Mouse (Mus musculus) intestine, postnatal 0 days (tissue): ENCODE measurements at regions not wholly inside any gene's neighbourhood (a gene's known extent, or its start where the extent isn't known, plus 50 kb on each side); places are given as distances from the start of the nearest gene placed in this dataset.

Source experiments
- ATAC-seq: fragments of 200-750 bp; cut with Nextera tagmentation; 2 replicates; pipeline ENCODE4 v1.8.0; 2017; ENCODE audit warnings: mild to moderate bottlenecking, moderate TSS enrichment, moderate library complexity
- H3K27ac ChIP-seq: fragments of 300-500 bp; sonication (generic); 2 replicates; pipeline ENCODE4 v1.5.1; 2014; ENCODE audit warnings: mild to moderate bottlenecking, low read depth, low read length, moderate library complexity
- H3K27me3 ChIP-seq: fragments of 300-500 bp; sonication (generic); replicated peaks from 2 replicates; pipeline ENCODE4 v1.6.1; 2014; ENCODE audit warnings: low read length, mixed read lengths; ENCODE audit not compliant: control insufficient read depth, insufficient read depth
- H3K36me3 ChIP-seq: fragments of 300-500 bp; sonication (generic); 2 replicates; pipeline ENCODE4 v1.6.1; 2014; ENCODE audit warnings: mild to moderate bottlenecking, moderate library complexity; ENCODE audit not compliant: control insufficient read depth, insufficient read depth
- H3K4me1 ChIP-seq: fragments of 300-500 bp; sonication (generic); replicated peaks from 2 replicates; pipeline ENCODE4 v1.6.1; 2014; ENCODE audit warnings: antibody characterized with exemption, low read length, mixed read lengths; ENCODE audit not compliant: control insufficient read depth, insufficient read depth
- H3K4me2 ChIP-seq: fragments of 300-500 bp; sonication (generic); replicated peaks from 2 replicates; pipeline ENCODE4 v1.6.1; 2014; ENCODE audit warnings: low read depth, mild to moderate bottlenecking, moderate library complexity
- H3K4me3 ChIP-seq: fragments of 300-500 bp; sonication (generic); 2 replicates; pipeline ENCODE4 v1.5.1; 2014; ENCODE audit warnings: low read depth, low read length
- H3K9ac ChIP-seq: fragments of 300-500 bp; sonication (generic); 2 replicates; pipeline ENCODE4 v1.6.1; 2014; ENCODE audit warnings: mild to moderate bottlenecking, low read depth, low read length
- H3K9me3 ChIP-seq: fragments of 300-500 bp; sonication (generic); 2 replicates; pipeline ENCODE4 v1.6.1; 2016; ENCODE audit warnings: mixed run types; ENCODE audit not compliant: control insufficient read depth
- CTCF ChIP-seq: sonication (generic); IDR thresholded peaks from 2 replicates; pipeline ENCODE4 v1.5.1; 2016; ENCODE audit warnings: low read depth, mild to moderate bottlenecking, control low read depth, antibody characterized with exemption, moderate library complexity
- WGBS: fragments of 180-500 bp; shearing (Covaris S2); extraction: QIAGEN DNeasy Blood & Tissue Kit; methylation state at CpG from one replicate; pipeline ENCODE4 v1.1.7; 2014; 5-methylcytosine and 5-hydroxymethylcytosine counted together

DNA sequence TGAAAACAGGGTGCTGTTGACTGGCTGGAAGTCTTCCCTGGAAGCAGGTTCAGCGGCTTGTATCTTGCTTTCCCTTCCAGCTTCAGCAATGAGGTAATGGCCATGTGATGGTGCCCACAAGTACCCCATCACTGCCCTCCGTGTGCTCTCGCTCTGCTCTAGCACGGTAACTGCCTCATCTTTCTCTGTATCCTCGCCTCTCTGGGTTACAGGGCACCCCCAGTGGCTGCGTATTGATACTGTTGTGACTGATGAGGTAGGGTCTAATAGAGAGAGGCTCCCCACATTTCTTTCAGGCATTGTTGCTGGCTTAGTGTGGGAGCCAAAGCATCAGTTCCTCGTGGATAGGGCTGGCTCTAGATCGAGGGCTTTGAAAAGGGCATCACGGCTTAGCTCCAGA, 147.9 kb upstream of the Pitx1 start:
- WGBS, result 78% methylated on average over 9 of the region's 9 CpGs
- Histone ChIP-seq H3K4me2 (no peak overlapping the region), H3K9ac (no peak overlapping the region), H3K36me3 (no peaks in the 10 kb centered on the region), H3K27ac (no peak overlapping the region), H3K27me3 (no peaks in the 10 kb centered on the region), H3K9me3 (no peaks in the 10 kb centered on the region), H3K4me3 (no peak overlapping the region), H3K4me1 (no peaks in the 10 kb centered on the region)
- no peak for ATAC-seq
- TF ChIP-seq CTCF, result no peak

DNA sequence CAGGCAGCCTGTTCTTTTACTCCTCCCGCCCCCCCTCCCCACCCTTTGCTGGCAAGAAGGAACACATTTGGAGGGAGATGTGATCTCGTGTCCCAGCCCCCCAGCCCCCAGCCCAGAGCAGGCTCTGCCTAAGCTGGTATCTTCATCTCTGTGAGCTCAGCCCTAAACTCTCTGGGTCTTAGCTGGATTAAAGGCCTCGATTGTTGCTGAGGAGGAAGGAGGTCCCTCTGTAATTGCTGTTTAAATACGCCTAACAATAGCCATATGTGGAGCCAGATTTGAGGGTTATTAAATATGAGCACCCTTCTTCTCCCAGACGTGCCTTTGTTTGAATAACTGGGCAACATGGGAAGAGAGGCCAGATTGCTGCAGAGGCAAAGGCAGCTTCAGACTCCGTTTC, 145.0 kb upstream of the Pitx1 start:
- H3K4me1 ChIP-seq, result no peaks in the 10 kb centered on the region
- no peak overlapping the region for H3K9ac ChIP-seq
- ATAC-seq, result no peak
- H3K36me3 ChIP-seq, result no peaks in the 10 kb centered on the region
- H3K4me2 ChIP-seq, result no peak overlapping the region
- no peak for TF ChIP-seq CTCF
- no peak overlapping the region for H3K27ac ChIP-seq
- no peaks in the 10 kb centered on the region for H3K27me3 ChIP-seq
- H3K4me3 ChIP-seq, result no peak overlapping the region
- H3K9me3 ChIP-seq, result no peaks in the 10 kb centered on the region
- 54% methylated on average over 6 of the region's 6 CpGs for WGBS

DNA sequence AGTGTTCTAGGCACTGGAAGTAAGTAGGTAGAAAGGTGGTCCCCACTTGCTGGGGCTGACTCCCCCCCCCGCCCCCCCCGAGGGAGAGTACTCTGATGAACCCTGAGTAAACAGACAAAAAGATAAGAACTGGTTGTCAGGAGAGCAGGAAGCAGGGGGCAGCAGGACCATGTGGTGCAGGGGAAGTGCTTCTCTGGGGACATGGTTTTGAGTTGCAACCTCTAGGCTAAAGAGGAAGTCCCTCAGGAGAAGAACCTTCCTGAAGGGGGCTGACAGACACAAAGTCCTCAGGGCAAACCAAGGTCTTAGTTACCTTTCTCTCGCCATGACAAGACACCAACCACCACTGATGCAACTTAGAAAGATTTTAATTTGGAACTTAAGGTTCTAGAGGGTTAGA, 141.9 kb upstream of the Pitx1 start:
- Histone ChIP-seq H3K4me1 (no peaks in the 10 kb centered on the region), H3K27me3 (no peaks in the 10 kb centered on the region), H3K9ac (no peak overlapping the region), H3K4me3 (no peak overlapping the region), H3K9me3 (no peaks in the 10 kb centered on the region), H3K27ac (no peak overlapping the region), H3K4me2 (no peak overlapping the region), H3K36me3 (no peaks in the 10 kb centered on the region)
- no peak for ATAC-seq
- WGBS, result 44% methylated on average over 3 of the region's 3 CpGs
- no peak for TF ChIP-seq CTCF

DNA sequence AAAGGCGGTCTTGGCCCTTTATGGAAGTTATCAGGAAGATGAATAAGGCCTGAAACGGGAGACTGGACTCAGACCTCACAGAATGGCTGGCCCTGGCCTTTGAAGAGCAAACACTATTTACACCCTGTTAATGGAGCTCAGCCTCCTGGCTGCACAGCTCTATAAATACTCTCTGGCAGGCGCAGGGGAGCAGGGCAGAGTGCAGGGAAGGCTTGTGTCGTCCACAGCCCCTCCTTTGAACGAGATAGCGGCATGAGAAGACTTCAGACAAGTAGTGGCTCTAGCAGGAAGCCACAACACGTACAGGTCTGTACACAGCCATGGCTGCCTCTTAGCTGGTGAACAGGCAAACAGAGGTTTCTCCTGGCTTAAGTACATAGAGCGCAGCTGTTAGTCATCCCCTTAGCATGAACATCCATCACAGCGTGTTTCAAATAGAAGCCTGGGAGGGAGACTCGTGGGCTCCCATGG, 141.0 kb upstream of the Pitx1 start:
- Histone ChIP-seq H3K27ac (no peak overlapping the region), H3K4me3 (no peak overlapping the region), H3K36me3 (no peaks in the 10 kb centered on the region), H3K27me3 (no peaks in the 10 kb centered on the region), H3K9ac (no peak overlapping the region), H3K9me3 (no peaks in the 10 kb centered on the region), H3K4me1 (no peaks in the 10 kb centered on the region), H3K4me2 (no peak overlapping the region; the same call in 1 of the 2 replicates)
- whole genome bisulfite sequencing, result 15% methylated on average over 10 of the region's 10 CpGs
- TF ChIP-seq CTCF, result no peak
- ATAC-seq, result no peak

DNA sequence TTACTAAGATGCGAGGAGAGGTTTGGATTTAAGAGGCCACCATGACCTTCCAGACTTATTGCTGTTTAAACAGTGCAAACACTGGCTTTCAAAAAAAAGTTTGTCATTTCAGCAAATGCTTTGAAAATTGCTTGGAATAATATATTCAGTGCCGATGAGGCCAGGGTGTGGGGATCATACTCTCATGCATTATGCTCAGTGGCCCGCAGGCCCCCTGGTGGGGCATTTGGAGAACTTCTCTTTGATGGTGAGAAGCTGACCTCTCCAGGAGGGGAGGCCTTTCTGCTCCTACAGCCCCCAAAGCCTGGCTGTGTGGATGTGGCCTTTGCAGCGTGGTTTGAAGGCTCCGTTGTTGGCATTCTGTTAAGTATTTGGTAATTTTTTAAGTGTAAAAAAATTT, 138.1 kb upstream of the Pitx1 start:
- TF ChIP-seq CTCF, result peak; percentile 72
- 68% methylated on average over 5 of the region's 5 CpGs for WGBS
- H3K27ac ChIP-seq, result no peak overlapping the region
- H3K4me2 ChIP-seq, result no peak overlapping the region
- no peak overlapping the region for H3K9ac ChIP-seq
- H3K4me3 ChIP-seq, result no peak overlapping the region
- ATAC-seq, result no peak
- no peaks in the 10 kb centered on the region for H3K27me3 ChIP-seq
- no peaks in the 10 kb centered on the region for H3K4me1 ChIP-seq
- no peaks in the 10 kb centered on the region for H3K36me3 ChIP-seq
- no peaks in the 10 kb centered on the region for H3K9me3 ChIP-seq

DNA sequence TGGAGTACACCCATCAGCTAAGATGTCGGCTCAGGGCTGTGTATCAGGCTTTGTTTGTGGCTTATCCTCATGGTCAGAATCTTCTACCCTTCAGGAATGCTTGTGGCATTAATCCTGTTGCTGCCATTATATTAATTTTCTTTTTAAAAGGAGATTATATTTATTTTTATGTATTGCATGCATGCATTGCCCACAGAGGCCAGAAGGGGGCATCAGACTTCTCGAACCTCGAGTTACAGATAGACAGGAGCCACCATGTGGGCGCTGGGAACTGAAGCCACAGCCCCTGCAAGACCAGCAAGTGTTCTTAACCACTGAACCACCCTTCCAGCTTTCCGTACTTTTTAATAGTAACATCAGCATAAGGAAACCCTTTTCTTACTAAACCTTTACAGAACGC, 134.7 kb upstream of the Pitx1 start:
- Histone ChIP-seq H3K36me3 (no peaks in the 10 kb centered on the region), H3K4me1 (no peaks in the 10 kb centered on the region), H3K9me3 (no peaks in the 10 kb centered on the region), H3K4me3 (no peak overlapping the region), H3K27me3 (no peaks in the 10 kb centered on the region), H3K9ac (no peak overlapping the region), H3K4me2 (no peak overlapping the region), H3K27ac (no peak overlapping the region)
- 86% methylated on average over 6 of the region's 6 CpGs for WGBS
- no peak for ATAC-seq
- no peak for TF ChIP-seq CTCF

DNA sequence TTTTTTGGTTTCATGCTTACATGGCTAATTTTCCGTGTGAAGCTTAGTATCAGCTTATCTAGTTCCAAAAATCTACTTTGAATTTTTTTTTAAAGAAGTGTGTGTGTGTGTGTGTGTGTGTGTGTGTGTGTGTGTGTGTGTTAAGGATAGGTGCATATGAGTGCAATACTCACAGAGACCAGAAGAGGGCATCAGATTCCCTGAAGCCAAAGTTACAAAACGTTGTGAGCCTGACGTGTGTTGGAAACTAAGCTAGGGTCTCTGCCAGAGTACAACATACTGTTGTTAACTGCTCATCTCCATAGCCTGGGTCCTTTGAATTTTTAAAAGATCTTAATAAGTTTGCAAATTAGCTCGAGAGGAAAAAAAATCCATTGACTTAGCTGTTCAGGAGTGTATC, 133.5 kb upstream of the Pitx1 start:
- WGBS, result 89% methylated on average over 4 of the region's 4 CpGs
- Histone ChIP-seq H3K4me2 (no peak overlapping the region), H3K9me3 (no peaks in the 10 kb centered on the region), H3K27me3 (no peaks in the 10 kb centered on the region), H3K36me3 (no peaks in the 10 kb centered on the region), H3K9ac (no peak overlapping the region), H3K4me1 (no peaks in the 10 kb centered on the region), H3K27ac (no peak overlapping the region), H3K4me3 (no peak overlapping the region)
- no peak for ATAC-seq
- peak; percentile 35; the same call in 1 of the 2 replicates for TF ChIP-seq CTCF
